Mouse (Mus musculus) embryonic stem cell, embryonic (primary cell): ENCODE results near the gene Commd9.

Experiments
- CTCF ChIA-PET, 4 experiments: fragments of 300-600 bp in 2 of 4; fragments of 350-600 bp in 2 of 4; sonication (Branson Sonifier 250); formaldehyde crosslinking; loops; one replicate each; lab custom pipeline; 2022; ENCODE audit warnings: inconsistent platforms in 2 of 4; lab: Charles Lee
- POLR2A ChIA-PET, 4 experiments: fragments of 300-600 bp in 2 of 4; fragments of 350-600 bp in 2 of 4; sonication (Branson Sonifier 250); formaldehyde crosslinking; loops; one replicate each; lab custom pipeline; 2022; ENCODE audit warnings: antibody characterized with exemption in 4 of 4, inconsistent platforms in 1 of 4; lab: Charles Lee

Gene Commd9

DNA sequence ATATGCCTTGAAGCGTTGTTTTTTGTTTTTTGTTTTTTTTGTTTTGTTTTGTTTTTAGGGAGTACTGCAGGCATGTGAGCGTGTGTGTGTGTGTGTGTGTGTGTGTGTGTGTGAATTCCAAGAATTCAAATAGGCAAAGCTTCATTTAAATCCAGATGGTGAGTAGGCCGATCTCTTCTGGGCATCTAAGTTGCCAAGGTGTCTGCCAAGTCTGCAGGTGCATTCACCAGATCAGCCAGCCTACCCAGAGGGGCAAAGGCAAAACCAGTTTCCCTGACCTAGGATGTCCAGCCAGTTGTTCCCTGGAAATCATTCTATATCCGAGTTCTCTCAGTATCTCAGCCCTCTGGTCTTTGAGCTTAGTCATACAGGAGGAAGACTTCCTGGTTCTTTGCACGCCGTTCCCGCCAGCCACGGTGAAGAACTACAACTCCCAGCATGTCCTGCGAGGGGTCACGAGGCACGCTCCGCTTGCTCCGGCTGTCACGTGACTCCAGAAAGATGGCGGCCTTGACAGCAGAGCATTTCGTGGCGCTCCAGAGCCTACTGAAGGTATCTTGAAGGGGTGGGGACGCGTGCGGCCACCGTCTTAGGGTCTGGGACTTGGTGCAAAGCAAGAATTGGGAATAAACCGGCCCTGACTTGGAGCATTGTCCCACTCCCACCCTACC lies at the start of gene Commd9:
Commd9 (plus strand) TSS at position 480 of the 671 bp plus-strand sequence.
- CTCF ChIA-PET = interaction anchor here in 1 of 4 experiments (0.6 kb wide), 2 partner anchors 56 to 186 kb away, joined by 4 to 6 read pairs; no protein-coding TSS in a partner anchor

DNA sequence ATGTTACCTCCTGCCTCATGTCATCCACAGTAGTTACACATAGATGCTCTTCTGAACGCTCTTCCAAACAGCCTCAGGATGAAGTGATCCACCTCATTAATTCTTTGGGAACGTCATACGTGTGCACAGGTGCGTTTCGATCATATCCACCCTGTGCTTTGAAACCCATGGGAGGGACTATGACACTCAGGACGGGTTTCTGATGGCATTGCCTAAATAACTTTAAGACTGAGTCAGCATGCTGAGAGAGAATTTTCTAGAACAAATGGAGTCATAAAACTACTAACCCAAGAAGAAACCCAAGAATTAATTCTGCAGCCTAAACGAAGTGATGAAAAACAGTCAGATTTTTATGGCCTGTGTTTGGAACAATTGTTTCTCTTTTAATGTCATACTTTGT lies 43.3 kb upstream of the Commd9 start:
- CTCF ChIA-PET = no interaction called here
- POLR2A ChIA-PET = no interaction called here

More for the DNA sequence above, at the start of gene Commd9:
- POLR2A ChIA-PET = interaction anchor here (0.6 to 2.2 kb wide), 19 partner anchors 8 to 1783 kb away, joined by 3 to 7 read pairs (median 3); no protein-coding TSS in a partner anchor

DNA sequence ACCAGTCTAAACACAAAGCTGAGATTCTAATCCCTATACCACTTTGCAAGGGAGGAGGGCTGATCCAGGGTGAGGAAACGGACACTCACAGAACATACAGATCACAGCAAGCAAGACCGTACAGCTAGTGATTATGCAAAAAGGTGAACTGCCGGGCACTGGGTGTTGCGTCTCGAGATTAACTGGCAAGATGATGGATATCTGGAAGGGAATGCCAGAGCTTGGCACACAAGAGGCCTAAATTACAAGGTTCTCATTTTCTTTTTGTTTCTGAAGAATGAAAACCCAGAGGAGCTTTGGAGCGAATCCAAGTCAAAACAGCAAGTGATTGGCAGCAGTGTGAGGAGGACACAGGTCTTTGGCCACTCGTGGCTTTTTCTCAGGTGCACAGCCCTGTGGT lies 31.3 kb upstream of the Commd9 start:
- CTCF ChIA-PET = no interaction called here
- POLR2A ChIA-PET = no interaction called here

DNA sequence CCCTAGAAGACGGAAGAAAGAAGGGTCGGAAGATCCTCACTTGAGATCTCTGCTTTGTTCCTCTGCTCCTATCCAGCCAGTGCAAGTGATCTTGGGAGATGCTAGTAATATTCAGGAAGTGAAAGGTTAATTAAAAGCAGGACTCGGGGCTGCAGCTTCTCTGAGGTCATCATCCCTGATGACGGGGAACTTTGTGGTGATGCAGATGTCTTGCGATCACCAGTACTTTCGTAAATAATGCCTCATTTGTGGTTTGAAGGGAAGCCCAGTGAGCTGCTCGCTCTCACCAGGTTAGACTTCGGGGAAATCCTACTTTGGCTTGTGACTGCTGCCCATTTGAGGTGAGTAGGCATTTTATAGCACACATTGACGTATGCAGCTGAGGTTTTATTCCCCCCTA lies 29.9 kb upstream of the Commd9 start:
- CTCF ChIA-PET = no interaction called here
- POLR2A ChIA-PET = no interaction called here

DNA sequence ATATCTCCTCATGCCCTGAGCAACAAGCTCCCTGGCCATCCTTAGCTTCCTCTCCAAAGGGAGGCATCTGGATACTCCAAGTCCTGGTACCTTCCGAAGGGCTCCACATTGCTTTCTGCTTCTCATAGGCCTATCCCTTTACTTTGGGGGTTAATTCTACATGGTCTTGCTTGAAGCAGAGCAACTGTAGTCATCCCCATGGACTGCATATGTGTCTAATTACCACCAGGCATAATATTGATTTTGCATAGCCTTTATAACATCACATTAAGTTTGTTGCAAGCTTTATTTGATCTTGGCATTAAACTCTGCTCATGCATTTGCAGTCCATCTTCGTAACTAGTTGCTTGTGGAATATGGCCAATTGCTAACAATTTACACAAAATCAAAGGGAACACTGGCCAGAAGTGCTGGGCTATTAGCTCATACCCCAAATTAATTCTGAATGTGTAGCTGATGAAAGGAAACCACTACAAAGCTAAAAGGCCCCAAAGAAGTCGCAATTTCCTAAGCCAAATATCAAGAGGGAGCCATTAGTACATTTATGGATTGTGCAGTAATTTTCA lies 25.0 kb upstream of the Commd9 start:
- POLR2A ChIA-PET = interaction anchor here in 1 of 4 experiments (0.6 to 1.0 kb wide), 2 partner anchors 38 to 40 kb away, joined by 4 read pairs; no protein-coding TSS in a partner anchor
- CTCF ChIA-PET = interaction anchor here in 1 of 4 experiments (1.2 kb wide), 1 partner anchor 9 kb away, joined by 4 read pairs; no protein-coding TSS in a partner anchor

DNA sequence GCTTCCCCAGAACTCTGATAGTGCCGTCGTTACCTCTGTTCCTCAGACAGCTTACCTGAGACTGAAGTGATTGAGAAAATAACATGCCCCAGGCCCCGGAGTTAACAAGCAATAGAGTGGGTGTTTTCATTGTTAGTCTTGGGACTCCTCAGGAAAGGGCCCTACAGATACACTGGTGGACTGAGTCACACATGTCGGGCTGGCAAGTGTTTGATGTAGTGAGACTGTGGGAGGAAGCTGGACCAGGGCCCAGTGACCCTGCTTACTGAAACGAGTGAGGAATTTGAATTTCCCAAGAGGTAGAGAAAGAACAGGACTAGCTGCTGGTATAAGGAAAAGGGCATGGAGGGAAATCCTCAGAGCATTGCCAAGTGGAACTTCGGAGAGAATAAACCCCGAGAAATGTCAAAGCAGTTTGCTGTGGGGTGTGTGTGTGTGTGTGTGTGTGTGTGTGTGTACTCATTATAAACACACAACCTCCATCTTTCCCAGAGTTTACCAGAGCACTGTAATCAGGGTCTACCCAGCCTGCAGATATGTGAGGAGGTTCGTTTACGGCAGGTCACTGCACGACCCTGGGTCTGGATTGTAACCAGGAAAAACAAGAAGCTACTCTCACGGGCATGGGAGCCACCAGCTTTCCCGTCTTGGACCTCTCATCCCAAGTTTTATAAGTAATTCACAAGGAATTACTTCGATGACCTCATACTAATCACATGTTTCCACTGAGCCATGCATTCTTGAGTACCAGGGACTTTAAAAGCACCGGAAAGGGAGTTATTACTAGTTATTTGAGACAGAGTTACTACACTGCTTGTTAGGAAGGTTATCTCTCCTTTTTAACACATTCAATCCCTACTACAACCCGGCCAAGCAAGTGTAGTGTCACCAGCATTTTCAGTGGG lies 23.6 kb upstream of the Commd9 start:
- ChIA-PET POLR2A (interaction anchor here in 1 of 4 experiments (0.6 kb wide), 1 partner anchor 472 kb away, joined by 3 read pairs; no protein-coding TSS in a partner anchor), CTCF (interaction anchor here in 2 of 4 experiments (1.0 to 1.4 kb wide), 4 partner anchors 9 to 47 kb away, joined by 3 to 4 read pairs (median 3); no protein-coding TSS in a partner anchor)

DNA sequence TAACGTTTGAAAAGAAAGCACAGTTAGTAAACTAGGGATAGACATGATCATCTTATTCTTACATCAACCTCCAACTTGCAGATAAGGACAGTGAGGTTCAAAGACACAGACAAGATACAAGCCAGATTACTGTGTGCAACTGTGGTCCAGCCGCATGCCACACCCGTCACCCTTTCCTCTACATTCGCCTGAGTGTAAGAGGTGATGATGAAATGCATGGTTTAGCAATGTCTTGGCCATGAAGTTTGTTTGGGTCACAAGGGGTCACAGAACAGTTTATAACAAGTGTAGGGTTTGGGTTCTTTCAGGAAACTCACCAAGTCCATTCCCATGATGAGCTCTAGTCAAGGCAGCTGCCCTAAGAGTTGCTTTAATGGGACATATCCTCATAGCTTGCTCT lies 17.4 kb upstream of the Commd9 start:
- POLR2A ChIA-PET = no interaction called here
- CTCF ChIA-PET = interaction anchor here in 1 of 4 experiments (0.7 kb wide), 1 partner anchor 767 kb away, joined by 3 read pairs; no protein-coding TSS in a partner anchor

DNA sequence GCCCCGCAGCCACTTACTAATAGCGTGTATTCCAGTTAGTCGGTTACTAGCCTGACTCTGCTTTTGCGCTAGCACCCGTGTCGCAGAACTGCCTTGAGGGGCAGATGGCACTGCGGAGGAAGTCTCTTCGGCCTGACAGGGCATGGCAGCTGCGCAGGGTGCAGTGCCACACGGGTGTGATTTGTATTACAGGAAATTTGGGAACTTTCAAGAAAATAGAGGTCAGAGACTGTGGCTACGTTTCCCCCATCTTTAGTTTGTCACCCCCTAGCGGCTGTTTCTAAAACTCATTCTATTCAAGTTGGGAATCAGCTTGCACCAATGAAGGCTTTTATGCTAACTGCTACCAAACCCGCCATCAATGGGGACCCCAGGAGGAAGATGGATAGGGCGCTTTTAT lies 14.9 kb upstream of the Commd9 start:
- ChIA-PET CTCF (interaction anchor here (0.6 to 1.2 kb wide), 19 partner anchors 8 to 206 kb away, joined by 3 to 7 read pairs (median 3); no protein-coding TSS in a partner anchor), POLR2A (interaction anchor here in 1 of 4 experiments (1.2 kb wide), 1 partner anchor 15 kb away, joined by 3 read pairs; the partner anchor contains the start of gene Commd9)

DNA sequence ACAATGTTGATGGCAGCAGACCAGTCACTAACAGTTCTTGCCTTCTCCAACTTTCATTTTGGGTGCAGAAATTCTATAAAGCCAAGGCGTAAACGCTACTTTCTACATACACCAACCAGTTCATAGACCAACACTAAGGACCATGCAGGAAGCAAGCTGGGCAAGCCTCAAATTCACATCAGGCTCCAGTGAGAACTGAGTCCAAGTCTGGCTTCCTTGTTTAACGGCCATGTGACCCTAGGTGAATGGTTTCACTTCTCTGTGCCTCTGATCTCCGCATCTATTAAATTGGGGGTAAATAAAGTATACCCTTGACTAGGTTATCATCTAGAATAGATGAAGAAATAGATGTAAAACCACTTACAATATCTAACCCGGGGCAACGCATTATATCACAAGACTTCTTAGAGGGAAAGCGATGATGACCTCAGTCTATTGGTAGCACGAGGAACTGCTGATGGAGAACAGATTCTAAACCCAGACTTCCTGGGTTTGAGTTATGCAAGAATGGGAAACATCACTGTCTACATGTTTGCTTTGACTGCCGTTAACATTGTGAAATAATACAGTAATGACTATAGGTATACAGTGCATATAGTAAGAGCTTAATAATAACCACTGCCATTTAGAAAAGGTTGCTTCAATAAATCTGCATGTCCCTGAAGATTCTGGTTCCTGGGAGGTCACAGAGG lies 4.4 kb upstream of the Commd9 start:
- ChIA-PET POLR2A (no interaction called here), CTCF (no interaction called here)

DNA sequence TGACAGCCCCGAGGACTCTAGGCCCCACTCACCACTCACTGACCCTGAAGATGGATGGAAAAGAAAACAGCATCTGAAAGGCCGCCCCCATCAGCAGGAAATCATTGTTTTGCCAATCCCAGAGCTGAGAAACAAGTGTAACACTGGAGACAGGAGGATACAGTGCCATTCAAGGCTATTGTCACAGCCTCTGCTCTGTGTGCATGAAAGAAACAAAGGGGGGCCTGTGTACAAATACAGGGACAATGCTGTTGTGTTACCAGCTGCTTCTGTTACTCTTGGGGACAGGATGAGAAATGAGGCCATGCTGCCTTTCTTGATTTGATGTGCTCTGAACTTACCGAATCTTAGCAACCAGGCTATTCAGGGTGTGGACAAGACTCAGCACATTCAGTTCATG lies 3.0 kb upstream of the Commd9 start, which contains the start of gene Prr5l:
Prr5l (minus strand) TSS at position 30 of the 400 bp plus-strand sequence.
- ChIA-PET POLR2A (interaction anchor here in 1 of 4 experiments (0.6 kb wide), 1 partner anchor 388 kb away, joined by 3 read pairs; no protein-coding TSS in a partner anchor), CTCF (interaction anchor here in 1 of 4 experiments (0.7 kb wide), 1 partner anchor 241 kb away, joined by 4 read pairs; no protein-coding TSS in a partner anchor)

DNA sequence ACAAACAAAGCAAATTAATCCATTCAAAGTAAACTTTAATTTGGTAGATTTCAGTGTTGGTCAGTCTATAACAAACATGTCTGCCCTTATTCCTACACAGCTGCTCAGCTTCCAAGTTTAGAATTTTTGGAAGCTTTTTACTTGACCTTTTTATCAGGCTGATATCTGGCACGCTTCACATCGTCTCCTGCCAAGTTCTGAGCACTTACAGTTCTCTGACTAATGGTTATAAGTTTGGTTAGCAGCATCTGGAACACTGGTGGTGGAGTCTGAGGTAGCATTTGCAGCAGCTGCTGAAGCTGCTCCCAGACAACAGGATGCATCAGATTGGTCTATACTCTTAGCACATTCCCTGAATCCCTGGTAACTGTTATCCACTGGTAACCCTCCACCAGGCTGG lies 1.8 kb upstream of the Commd9 start:
- CTCF ChIA-PET = no interaction called here
- POLR2A ChIA-PET = no interaction called here

DNA sequence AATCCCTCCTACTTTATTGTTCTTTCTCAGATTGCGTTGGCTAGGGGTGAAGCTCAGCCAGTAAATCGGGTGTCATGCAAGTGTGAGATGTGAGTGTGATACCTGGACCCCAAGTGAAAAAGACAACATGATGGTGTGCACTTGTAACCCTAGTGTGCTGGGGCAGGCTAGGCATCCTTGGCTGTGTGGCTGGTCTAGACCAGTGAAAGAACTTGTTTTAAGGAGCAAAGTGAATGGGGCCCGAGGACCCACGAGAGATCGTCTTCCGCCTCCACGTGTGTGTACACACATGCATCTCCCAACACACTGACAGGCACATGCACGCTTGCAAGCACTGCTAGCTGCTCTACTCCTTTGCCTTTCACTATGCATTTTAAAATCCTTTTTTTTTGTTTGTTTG lies 2.8 kb downstream of the Commd9 start:
- POLR2A ChIA-PET = no interaction called here
- CTCF ChIA-PET = interaction anchor here in 1 of 4 experiments (0.6 kb wide), 1 partner anchor 223 kb away, joined by 3 read pairs; no protein-coding TSS in a partner anchor

DNA sequence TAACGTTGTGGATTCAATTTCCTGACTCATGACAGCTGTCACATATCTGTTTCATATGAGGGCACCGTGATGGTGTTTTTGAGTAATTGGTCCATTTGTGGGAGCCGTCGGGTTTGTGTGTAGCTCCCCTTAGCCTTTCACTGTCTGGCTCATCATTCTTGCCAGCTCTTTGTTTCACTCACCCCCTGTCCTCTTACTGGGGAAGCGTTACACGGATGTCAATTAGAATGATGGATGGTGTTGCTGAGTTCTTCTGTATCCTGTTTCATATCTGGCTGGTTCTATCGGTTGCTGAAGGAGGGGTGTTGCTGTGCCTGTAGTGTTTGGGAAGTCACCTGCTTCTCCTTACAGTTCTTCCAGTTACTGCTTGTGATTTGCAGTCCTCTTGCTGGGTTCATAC lies 5.1 kb downstream of the Commd9 start:
- POLR2A ChIA-PET = no interaction called here
- CTCF ChIA-PET = no interaction called here

DNA sequence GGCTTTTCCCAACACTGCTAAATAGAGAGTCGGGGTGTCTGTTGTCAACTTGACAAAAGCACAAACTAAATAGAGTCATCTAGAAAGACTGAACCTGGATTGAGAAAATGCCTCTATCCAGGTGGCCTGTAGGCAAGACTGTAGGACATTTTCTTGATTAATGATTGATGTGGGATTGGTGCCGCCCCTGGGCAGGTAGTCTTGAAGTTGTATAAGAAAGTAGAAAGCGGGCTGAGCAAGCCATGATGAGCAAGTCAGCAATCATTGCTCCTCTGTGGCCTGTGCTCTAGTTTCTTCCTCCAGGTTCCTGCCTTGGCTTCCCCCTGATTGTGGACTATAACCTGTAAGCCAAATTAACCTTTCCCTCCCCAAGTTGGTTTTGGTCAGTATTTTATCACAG lies 8.1 kb downstream of the Commd9 start:
- ChIA-PET POLR2A (no interaction called here), CTCF (interaction anchor here in 1 of 4 experiments (0.6 kb wide), 1 partner anchor 13 kb away, joined by 3 read pairs; no protein-coding TSS in a partner anchor)

DNA sequence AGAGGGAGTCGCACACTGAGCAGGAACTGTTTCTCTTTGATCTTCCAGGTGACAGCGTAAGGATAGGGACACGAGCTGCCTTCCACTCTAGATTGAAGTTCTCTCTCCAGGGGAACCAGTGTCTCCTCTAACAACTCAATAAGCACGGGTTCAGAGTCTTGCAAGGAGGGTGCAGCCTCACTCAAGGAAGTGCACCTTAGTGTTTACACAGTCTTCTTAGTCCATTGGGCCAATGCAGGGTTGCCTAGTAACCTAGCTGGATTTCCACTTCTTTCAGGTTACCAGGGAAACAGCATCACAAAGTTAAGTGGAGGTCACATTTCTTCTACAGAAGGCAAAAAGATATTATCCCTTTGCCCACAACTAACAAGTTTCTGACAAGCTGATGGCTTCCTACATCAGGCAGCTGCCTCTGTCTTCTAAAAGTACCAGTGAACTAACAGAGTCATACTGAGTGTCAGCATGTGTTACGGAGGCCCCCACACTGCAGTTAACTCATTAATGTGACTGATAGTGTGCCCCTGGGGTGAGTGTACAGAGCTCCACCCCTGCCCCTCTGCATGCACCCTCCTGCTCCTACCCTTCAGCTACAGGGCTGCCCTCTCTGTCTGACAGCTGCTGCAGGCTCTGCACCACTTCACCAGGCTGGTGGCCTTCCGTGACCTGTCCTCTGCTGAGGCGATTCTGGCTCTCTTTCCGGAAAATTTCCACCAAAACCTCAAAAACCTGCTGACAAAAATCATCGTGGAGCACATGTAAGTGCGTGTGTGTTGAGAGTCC lies 10.6 kb downstream of the Commd9 start:
- CTCF ChIA-PET = no interaction called here
- POLR2A ChIA-PET = interaction anchor here in 3 of 4 experiments (0.5 to 1.5 kb wide), 4 partner anchors 9 to 154 kb away, joined by 3 to 7 read pairs (median 3); partner anchors contain the start of gene Commd9 (in 1 of the 3)

DNA sequence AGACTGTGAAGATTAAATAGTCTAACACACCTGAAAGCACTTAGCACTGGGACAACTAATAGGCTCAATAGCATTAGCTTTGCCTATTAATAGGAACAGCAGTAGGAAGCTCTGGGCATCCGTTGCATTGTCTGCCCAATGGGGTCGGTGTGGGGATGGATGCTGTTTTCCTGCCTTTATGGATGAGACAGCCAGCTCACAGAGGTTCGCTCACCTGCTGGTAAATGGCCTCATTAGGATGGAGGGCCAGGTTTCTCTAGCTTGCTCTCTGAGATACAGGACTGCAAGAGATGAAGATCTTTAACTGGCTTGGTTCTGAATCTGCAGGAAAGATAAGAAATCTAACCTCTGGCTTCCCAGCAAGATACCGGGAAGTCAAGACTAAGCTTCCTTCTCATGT lies 16.1 kb downstream of the Commd9 start:
- CTCF ChIA-PET = no interaction called here
- POLR2A ChIA-PET = interaction anchor here in 2 of 4 experiments (0.7 to 2.0 kb wide), 2 partner anchors 16 kb away, joined by 3 to 6 read pairs; partner anchors contain the start of gene Commd9 (in 2 of the 2)
